Mouse (Mus musculus): Measurements from ENCODE around the gene Tmigd1. TPM values are rescaled to one million over a fixed set of nuclear protein-coding genes. Genes with fewer than 3 reads are reported as not detected.

The Tmigd1 gene
- 1.6 and 2.4 TPM in 2 replicates for polyA plus RNA-seq (2015; fragmentation: Nextera tagmentation; extraction: Ambion mirVana)

GRCm38 (mm10) chr11:76901579-76902361 lies at the start of gene Tmigd1:
Gene Tmigd1 (plus strand): TSS chr11:76902159.
- H3K4me2 ChIP-seq (replicated peaks), result no peak within 1 kb of the TSS
- H3K4me3 ChIP-seq (replicated peaks), result no peak within 1 kb of the TSS
- no peaks in the 10 kb centered on the region for H3K27me3 ChIP-seq (replicated peaks)
- peak; percentile 49 for ATAC-seq
- H3K27ac ChIP-seq, result no peak within 1 kb of the TSS
- H3K9ac ChIP-seq, result no peak within 1 kb of the TSS
- H3K36me3 ChIP-seq, result no peaks in the 10 kb centered on the region
- H3K4me1 ChIP-seq (replicated peaks), result 0 out of 2 replicates have a peak, but pooled peaks cover 6% of the 10 kb centered on the region
- WGBS, result 61% methylated on average over 7 of the region's 7 CpGs
- H3K9me3 ChIP-seq, result no peaks in the 10 kb centered on the region

DNA sequence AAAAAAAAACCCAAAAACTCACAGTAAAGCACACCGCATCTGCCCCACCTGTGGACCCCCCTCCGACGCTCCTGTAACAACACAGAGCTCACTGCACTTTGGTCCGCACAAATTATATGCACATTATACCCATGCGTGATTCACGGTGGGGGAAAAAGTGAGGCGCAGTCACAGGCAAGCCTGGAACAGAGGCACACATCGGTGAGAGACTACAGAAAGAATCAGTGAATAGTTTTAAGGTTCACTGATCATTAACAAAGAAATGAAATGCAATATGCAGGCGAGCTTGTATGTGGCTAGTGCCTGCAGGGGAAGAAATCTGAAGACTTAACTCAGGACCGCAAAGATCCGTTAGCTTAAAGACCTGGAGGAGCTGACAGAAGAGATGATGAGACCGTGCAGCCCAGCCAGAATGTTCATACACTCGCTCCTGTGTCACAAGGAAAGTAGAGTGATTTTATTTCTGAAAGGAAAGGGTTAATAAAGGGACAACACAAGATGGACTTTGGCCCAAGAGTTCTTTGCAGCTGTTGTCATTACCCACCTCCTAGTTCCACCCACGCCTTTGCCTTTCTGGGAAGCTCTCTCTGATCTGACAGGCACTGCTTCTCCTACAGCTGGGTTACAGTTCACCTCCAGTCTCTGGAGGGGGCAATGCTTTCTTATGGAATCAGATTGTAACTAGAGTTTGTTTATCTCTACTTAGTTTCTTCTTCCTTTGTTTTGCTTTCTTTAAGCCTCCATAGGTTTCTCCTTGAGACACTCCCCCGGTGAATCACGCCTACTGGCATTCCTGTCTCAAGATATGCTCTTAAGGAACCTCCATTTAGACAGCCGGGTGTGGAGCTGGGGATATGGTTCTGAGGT lies 47.3 kb upstream of the Tmigd1 start:
- Histone ChIP-seq H3K4me2 (replicated peaks) (peak overlapping the region; percentile 41), H3K4me3 (replicated peaks) (no peak overlapping the region)
- ATAC-seq, result peak; percentile 87

DNA sequence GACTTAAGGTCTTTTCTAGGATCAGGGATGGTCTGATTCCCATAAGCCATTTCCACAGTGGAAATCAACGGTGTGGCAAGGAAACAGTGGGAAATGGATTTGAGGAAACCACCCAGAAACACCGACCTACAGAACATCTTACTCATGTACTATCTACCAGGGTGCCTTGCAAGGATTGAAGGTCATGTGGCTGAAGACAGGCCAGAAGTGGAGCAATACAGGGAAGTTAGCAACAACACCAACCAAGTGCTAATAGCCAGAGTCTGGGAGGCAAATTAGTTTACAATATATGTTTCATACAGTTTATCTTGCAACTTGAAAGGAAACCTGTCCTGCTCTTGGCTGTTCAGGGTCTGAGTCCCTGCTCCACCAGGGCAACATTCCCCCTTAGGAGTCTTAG lies 45.4 kb upstream of the Tmigd1 start:
- Histone ChIP-seq H3K4me2 (replicated peaks) (no peak overlapping the region), H3K36me3 (no peaks in the 10 kb centered on the region), H3K27me3 (replicated peaks) (no peaks in the 10 kb centered on the region), H3K9ac (no peak overlapping the region), H3K9me3 (no peaks in the 10 kb centered on the region), H3K4me3 (replicated peaks) (no peak overlapping the region), H3K4me1 (replicated peaks) (peaks cover 7% of the 10 kb centered on the region; the same call in 1 of the 2 replicates), H3K27ac (peak overlapping the region; percentile 58)
- WGBS, result 65% methylated on average over 2 of the region's 2 CpGs
- 0 out of 2 replicates have a peak, but pooled peaks have one; percentile 28 for ATAC-seq

More for the DNA sequence above, 47.3 kb upstream of the Tmigd1 start:
- Histone ChIP-seq H3K9me3 (no peaks in the 10 kb centered on the region), H3K27me3 (replicated peaks) (no peaks in the 10 kb centered on the region), H3K27ac (peak overlapping the region; percentile 58), H3K36me3 (no peaks in the 10 kb centered on the region), H3K9ac (no peak overlapping the region), H3K4me1 (replicated peaks) (peaks cover 7% of the 10 kb centered on the region; the same call in 1 of the 2 replicates)
- 52% methylated on average over 17 of the region's 17 CpGs for WGBS

GRCm38 (mm10) chr11:76857111-76857510 lies 44.8 kb upstream of the Tmigd1 start:
- ATAC-seq, result no peak
- peaks cover 7% of the 10 kb centered on the region; the same call in 1 of the 2 replicates for H3K4me1 ChIP-seq (replicated peaks)
- no peak overlapping the region for H3K4me3 ChIP-seq (replicated peaks)
- no peak overlapping the region for H3K9ac ChIP-seq
- no peak overlapping the region for H3K4me2 ChIP-seq (replicated peaks)
- no peaks in the 10 kb centered on the region for H3K9me3 ChIP-seq
- H3K27ac ChIP-seq, result peak overlapping the region; percentile 58
- WGBS, result 61% methylated on average over 7 of the region's 7 CpGs
- H3K36me3 ChIP-seq, result no peaks in the 10 kb centered on the region
- no peaks in the 10 kb centered on the region for H3K27me3 ChIP-seq (replicated peaks)

GRCm38 (mm10) chr11:76858781-76859180 lies 43.2 kb upstream of the Tmigd1 start:
- 51% methylated on average over 5 of the region's 5 CpGs for WGBS
- no peak for ATAC-seq
- H3K9ac ChIP-seq, result no peak overlapping the region
- H3K9me3 ChIP-seq, result no peaks in the 10 kb centered on the region
- H3K4me1 ChIP-seq (replicated peaks), result peaks cover 7% of the 10 kb centered on the region; the same call in 1 of the 2 replicates
- H3K4me2 ChIP-seq (replicated peaks), result no peak overlapping the region
- no peak overlapping the region for H3K4me3 ChIP-seq (replicated peaks)
- no peaks in the 10 kb centered on the region for H3K27me3 ChIP-seq (replicated peaks)
- H3K27ac ChIP-seq, result no peak overlapping the region
- H3K36me3 ChIP-seq, result no peaks in the 10 kb centered on the region

- no peak for ATAC-seq
- Histone ChIP-seq H3K9ac (no peak overlapping the region), H3K4me3 (replicated peaks) (no peak overlapping the region), H3K27me3 (replicated peaks) (no peaks in the 10 kb centered on the region), H3K4me1 (replicated peaks) (peaks cover 7% of the 10 kb centered on the region; the same call in 1 of the 2 replicates), H3K36me3 (no peaks in the 10 kb centered on the region), H3K27ac (no peak overlapping the region), H3K9me3 (no peaks in the 10 kb centered on the region), H3K4me2 (replicated peaks) (no peak overlapping the region)
- WGBS, result 61% methylated on average over 5 of the region's 5 CpGs
Measured at GRCm38 (mm10) chr11:76859261-76859660, 42.7 kb upstream of the Tmigd1 start.

DNA sequence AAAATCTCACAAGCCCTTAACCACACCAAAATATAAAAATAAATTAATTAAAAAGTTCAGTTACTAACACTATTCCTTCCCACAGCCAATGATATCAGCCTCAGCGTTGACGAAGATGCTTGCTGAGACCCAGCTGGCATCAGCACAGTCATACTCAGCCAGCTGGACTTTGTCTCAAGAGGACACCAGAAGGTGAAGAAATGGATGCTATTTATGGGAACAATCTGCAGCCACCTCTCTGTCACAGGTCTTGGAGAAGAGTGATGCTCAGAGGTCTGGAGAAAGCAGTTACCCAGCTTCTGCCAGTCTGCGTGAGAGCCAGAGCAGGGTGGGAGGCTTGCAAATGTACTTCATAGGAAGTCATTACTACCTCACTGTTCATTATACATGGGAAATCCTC lies 40.8 kb upstream of the Tmigd1 start:
- no peak overlapping the region for H3K27ac ChIP-seq
- no peaks in the 10 kb centered on the region for H3K36me3 ChIP-seq
- no peak overlapping the region for H3K9ac ChIP-seq
- no peaks in the 10 kb centered on the region for H3K27me3 ChIP-seq (replicated peaks)
- WGBS, result 91% methylated on average over 3 of the region's 3 CpGs
- H3K4me3 ChIP-seq (replicated peaks), result no peak overlapping the region
- no peaks in the 10 kb centered on the region for H3K9me3 ChIP-seq
- no peak overlapping the region for H3K4me2 ChIP-seq (replicated peaks)
- no peak for ATAC-seq
- H3K4me1 ChIP-seq (replicated peaks), result peaks cover 7% of the 10 kb centered on the region; the same call in 1 of the 2 replicates

DNA sequence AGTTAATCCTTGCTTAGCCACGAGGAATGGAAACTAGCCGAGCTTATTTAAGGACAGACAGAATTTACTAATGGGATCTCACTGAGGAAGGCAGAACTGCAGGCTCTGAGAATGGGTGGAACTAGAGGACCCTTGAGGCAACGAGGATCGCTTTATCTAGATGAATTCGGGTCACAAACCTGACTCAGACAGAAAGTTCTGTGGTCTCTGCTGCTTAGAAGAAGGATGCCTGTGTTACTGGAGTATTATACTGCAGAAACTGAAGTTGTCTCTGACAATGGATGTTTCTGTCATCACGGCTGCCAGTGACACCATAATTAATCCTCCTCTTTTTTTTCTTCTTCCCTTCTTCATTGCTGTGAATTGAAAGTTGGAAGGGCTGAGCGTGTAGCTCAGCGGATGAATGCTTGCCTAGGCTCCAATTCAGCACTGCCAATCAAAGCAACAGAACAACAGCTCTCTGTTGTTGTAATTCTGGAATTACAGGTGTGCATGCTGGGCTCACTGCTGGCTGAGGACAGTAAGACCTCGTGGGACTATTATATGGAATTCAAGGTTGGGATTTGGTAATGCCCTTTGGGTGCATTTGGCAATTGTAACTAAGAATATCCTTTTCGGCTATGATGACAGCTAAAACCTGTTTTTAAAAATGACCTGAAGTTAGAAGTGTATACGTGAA lies 29.3 kb upstream of the Tmigd1 start:
- Histone ChIP-seq H3K9me3 (no peaks in the 10 kb centered on the region), H3K27ac (no peak overlapping the region), H3K9ac (no peak overlapping the region), H3K4me1 (replicated peaks) (no peaks in the 10 kb centered on the region), H3K4me3 (replicated peaks) (no peak overlapping the region), H3K27me3 (replicated peaks) (no peaks in the 10 kb centered on the region), H3K4me2 (replicated peaks) (no peak overlapping the region), H3K36me3 (no peaks in the 10 kb centered on the region)
- 67% methylated on average over 11 of the region's 11 CpGs for WGBS
- ATAC-seq, result no peak

DNA sequence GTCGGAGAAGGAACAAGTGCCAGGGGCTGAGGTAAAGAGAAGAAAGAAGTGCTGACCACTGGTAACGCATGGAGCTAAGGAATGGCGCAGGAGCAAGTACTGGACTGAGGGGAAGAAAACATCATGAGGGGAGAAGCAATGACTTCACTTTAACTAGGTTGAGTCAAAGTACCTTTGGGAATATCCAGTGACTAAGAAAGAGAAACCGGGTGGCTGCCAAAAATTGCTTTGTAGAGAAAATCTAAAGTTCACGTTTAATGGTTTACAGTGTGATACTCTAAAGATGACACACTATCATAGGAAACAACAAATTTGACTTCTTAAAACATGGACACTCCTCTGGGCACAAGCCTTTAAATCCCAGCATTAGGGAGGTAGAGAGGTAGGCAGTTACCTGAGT lies 28.1 kb upstream of the Tmigd1 start:
- 91% methylated on average over 5 of the region's 5 CpGs for WGBS
- H3K9ac ChIP-seq, result no peak overlapping the region
- H3K36me3 ChIP-seq, result no peaks in the 10 kb centered on the region
- no peaks in the 10 kb centered on the region for H3K27me3 ChIP-seq (replicated peaks)
- no peak for ATAC-seq
- no peak overlapping the region for H3K4me3 ChIP-seq (replicated peaks)
- H3K4me1 ChIP-seq (replicated peaks), result no peaks in the 10 kb centered on the region
- no peak overlapping the region for H3K4me2 ChIP-seq (replicated peaks)
- no peaks in the 10 kb centered on the region for H3K9me3 ChIP-seq
- H3K27ac ChIP-seq, result no peak overlapping the region

GRCm38 (mm10) chr11:76874766-76875165 lies 27.2 kb upstream of the Tmigd1 start:
- WGBS, result 51% methylated on average over 6 of the region's 6 CpGs

GRCm38 (mm10) chr11:76879816-76880215 lies 22.1 kb upstream of the Tmigd1 start:
- H3K4me1 ChIP-seq (replicated peaks), result no peaks in the 10 kb centered on the region
- no peaks in the 10 kb centered on the region for H3K9me3 ChIP-seq
- ATAC-seq, result no peak
- H3K36me3 ChIP-seq, result no peaks in the 10 kb centered on the region
- H3K27ac ChIP-seq, result no peak overlapping the region
- no peak overlapping the region for H3K9ac ChIP-seq
- no peak overlapping the region for H3K4me2 ChIP-seq (replicated peaks)
- no peaks in the 10 kb centered on the region for H3K27me3 ChIP-seq (replicated peaks)
- H3K4me3 ChIP-seq (replicated peaks), result no peak overlapping the region
- 89% methylated on average over 5 of the region's 5 CpGs for WGBS

More at GRCm38 (mm10) chr11:76874766-76875165, 27.2 kb upstream of the Tmigd1 start:
- Histone ChIP-seq H3K4me3 (replicated peaks) (no peak overlapping the region), H3K4me1 (replicated peaks) (no peaks in the 10 kb centered on the region), H3K36me3 (no peaks in the 10 kb centered on the region), H3K4me2 (replicated peaks) (no peak overlapping the region), H3K27ac (no peak overlapping the region), H3K9me3 (no peaks in the 10 kb centered on the region), H3K27me3 (replicated peaks) (no peaks in the 10 kb centered on the region), H3K9ac (no peak overlapping the region)
- no peak for ATAC-seq

GRCm38 (mm10) chr11:76884451-76884850 lies 17.5 kb upstream of the Tmigd1 start:
- Histone ChIP-seq H3K36me3 (no peaks in the 10 kb centered on the region), H3K9ac (no peak overlapping the region), H3K9me3 (no peaks in the 10 kb centered on the region), H3K27me3 (replicated peaks) (no peaks in the 10 kb centered on the region), H3K27ac (no peak overlapping the region), H3K4me3 (replicated peaks) (no peak overlapping the region), H3K4me2 (replicated peaks) (no peak overlapping the region), H3K4me1 (replicated peaks) (peaks cover 2% of the 10 kb centered on the region)
- no peak for ATAC-seq
- WGBS, result 27% methylated on average over 5 of the region's 5 CpGs
